Mouse (Mus musculus): ENCODE data around the gene Banp.

The Banp gene

GRCm38 (mm10) chr8:121948321-121949145 is 1.0 kb upstream of the Banp start:
- in situ Hi-C loops (cut with MboI; ENCODE audit: low sequenced_read_pairs): loop anchor here (25.0 kb wide), 1 partner anchor 361 kb away; the partner anchor contains the start of genes Fbxo31 and Map1lc3b

- in situ Hi-C loops (cut with MboI; ENCODE audit: low sequenced_read_pairs): loop anchor here (25.0 kb wide), 1 partner anchor 363 kb away; the partner anchor contains the start of genes Fbxo31 and Map1lc3b
These were observed 595 bp downstream of the Banp start for GRCm38 (mm10) chr8:121949941-121950748.

GRCm38 (mm10) chr8:121950749-121951655 is 1.5 kb downstream of the Banp start:
- in situ Hi-C loops (cut with MboI; ENCODE audit: low sequenced_read_pairs): no loop called here

- in situ Hi-C loops (cut with MboI; ENCODE audit: low sequenced_read_pairs): no loop called here
These were observed 2.1 kb downstream of the Banp start for GRCm38 (mm10) chr8:121951656-121952009.

- in situ Hi-C loops (cut with MboI; ENCODE audit: low sequenced_read_pairs): no loop called here
These were observed 2.6 kb downstream of the Banp start for GRCm38 (mm10) chr8:121952122-121952521.

- in situ Hi-C loops (cut with MboI; ENCODE audit: low sequenced_read_pairs): no loop called here
These were observed 3.2 kb downstream of the Banp start for GRCm38 (mm10) chr8:121952800-121953199.

GRCm38 (mm10) chr8:121953821-121954545 is 4.4 kb downstream of the Banp start:
- in situ Hi-C loops (cut with MboI; ENCODE audit: low sequenced_read_pairs): no loop called here

- in situ Hi-C loops (cut with MboI; ENCODE audit: low sequenced_read_pairs): no loop called here
These were observed 5.5 kb downstream of the Banp start for GRCm38 (mm10) chr8:121954981-121955555.

GRCm38 (mm10) chr8:121955825-121956500 is 6.4 kb downstream of the Banp start:
- in situ Hi-C loops (cut with MboI; ENCODE audit: low sequenced_read_pairs): no loop called here

- in situ Hi-C loops (cut with MboI; ENCODE audit: low sequenced_read_pairs): no loop called here
These were observed 8.8 kb downstream of the Banp start for GRCm38 (mm10) chr8:121958395-121958794.

- in situ Hi-C loops (cut with MboI; ENCODE audit: low sequenced_read_pairs): no loop called here
These were observed 13.3 kb downstream of the Banp start for GRCm38 (mm10) chr8:121962892-121963291.

GRCm38 (mm10) chr8:121964716-121965512 is 15.4 kb downstream of the Banp start:
- in situ Hi-C loops (cut with MboI; ENCODE audit: low sequenced_read_pairs): no loop called here

GRCm38 (mm10) chr8:121966110-121966509 is 16.6 kb downstream of the Banp start:
- in situ Hi-C loops (cut with MboI; ENCODE audit: low sequenced_read_pairs): no loop called here

GRCm38 (mm10) chr8:121966714-121967448 is 17.3 kb downstream of the Banp start:
- in situ Hi-C loops (cut with MboI; ENCODE audit: low sequenced_read_pairs): no loop called here

- in situ Hi-C loops (cut with MboI; ENCODE audit: low sequenced_read_pairs): no loop called here
These were observed 18.4 kb downstream of the Banp start for GRCm38 (mm10) chr8:121967977-121968376.

- in situ Hi-C loops (cut with MboI; ENCODE audit: low sequenced_read_pairs): no loop called here
These were observed 19.0 kb downstream of the Banp start for GRCm38 (mm10) chr8:121968542-121968941.

- in situ Hi-C loops (cut with MboI; ENCODE audit: low sequenced_read_pairs): no loop called here
These were observed 20.7 kb downstream of the Banp start for GRCm38 (mm10) chr8:121970225-121970624.

All from CH12F3 (cell line).